Mouse (Mus musculus) spleen, adult 2 months (tissue): ENCODE results near the gene Klra3. TPM values are rescaled to one million over a fixed set of nuclear protein-coding genes. Genes with fewer than 3 reads are reported as not detected.

Source experiments
- polyA plus RNA-seq: library from polyadenylated mRNA; depleted of rRNA; stranded (reverse); fragments of >200 nt; gene quantifications from 2 replicates; pipeline ENCODE4 v1.2.3, GENCODE M21; 2012; rRNA removed

Gene Klra3
- polyA plus RNA-seq, 1 experiment = 0.11 TPM

Other genes starting within 250 kb of the Klra3 start
- gene Klra8, start 207.7 kb downstream of the Klra3 start, polyA plus RNA-seq = 0.26 and 0.47 TPM in 2 replicates
- 0.23 and 0.33 TPM in 2 replicates for gene Klra9, start 144.5 kb downstream of the Klra3 start, polyA plus RNA-seq
- 0.47 and 0.52 TPM in 2 replicates for gene Klra7, start 104.3 kb downstream of the Klra3 start, polyA plus RNA-seq
- not detected in 2 replicates for gene Klra10, start 55.6 kb downstream of the Klra3 start, polyA plus RNA-seq
- gene Klra1, start 49.3 kb upstream of the Klra3 start, polyA plus RNA-seq = 0.05 and 0.07 TPM in 2 replicates